Mouse (Mus musculus): ENCODE measurements around the gene Nfkbiz.

GRCm38 (mm10) chr16:55821571-55821981 is 17.1 kb downstream of the Nfkbiz start:
- no peak for TF ChIP-seq CTCF (IDR thresholded peaks at IDR 0.05; ENCODE audit: low read depth)
- no peak for TF ChIP-seq EP300 (IDR thresholded peaks at IDR 0.05; ENCODE audit: low read depth)
